Mouse (Mus musculus) MEL (cell line): ENCODE results near the gene Rab44. TPM values are rescaled to one million over a fixed set of nuclear protein-coding genes. Genes with fewer than 3 reads are reported as not detected.

ENCODE experiments used
- DNase-seq: peaks from one replicate; pipeline ENCODE4 v3.0.0; 2011; ENCODE audit warnings: low read depth, low spot score
- H3K27ac ChIP-seq: 2 replicates; pipeline ENCODE4 v1.5.1; 2012; ENCODE audit warnings: low read depth, mild to moderate bottlenecking, control low read depth, low read length, moderate library complexity; ENCODE audit not compliant: control insufficient read depth
- H3K27me3 ChIP-seq, 2 experiments: fragments of 150-350 bp in 1 of 2; sonication (generic) in 1 of 2; 2 replicates each; pipeline ENCODE4 v1.6.1; 2012; ENCODE audit warnings: low read length in 2 of 2, mild to moderate bottlenecking in 2 of 2, improper control_type of control experiment in 1 of 2, moderate library complexity in 1 of 2; ENCODE audit not compliant: insufficient read depth in 2 of 2, control insufficient read depth in 1 of 2
- H3K36me3 ChIP-seq, 2 experiments: 2 replicates each; pipeline ENCODE4 v1.6.1; 2012 to 2014; ENCODE audit warnings: low read length in 2 of 2, improper control_type of control experiment in 1 of 2, inconsistent platforms in 1 of 2, mild to moderate bottlenecking in 1 of 2; ENCODE audit not compliant: insufficient read depth in 2 of 2, control insufficient read depth in 1 of 2
- H3K4me1 ChIP-seq, 2 experiments: fragments of 150-350 bp in 1 of 2; sonication (generic) in 1 of 2; 2 replicates each; pipeline ENCODE4 v1.6.1; 2012; ENCODE audit warnings: low read length in 2 of 2, improper control_type of control experiment in 1 of 2, mild to moderate bottlenecking in 1 of 2; ENCODE audit not compliant: insufficient read depth in 2 of 2, control insufficient read depth in 1 of 2
- H3K4me3 ChIP-seq, 2 experiments: fragments of 150-350 bp in 1 of 2; sonication (generic) in 1 of 2; 2 replicates each; pipeline ENCODE4 v1.5.1; 2012; ENCODE audit warnings: low read depth in 2 of 2, low read length in 2 of 2, mild to moderate bottlenecking in 2 of 2, moderate library complexity in 2 of 2, control low read depth in 1 of 2, improper control_type of control experiment in 1 of 2; ENCODE audit not compliant: control insufficient read depth in 1 of 2, insufficient read depth in 1 of 2
- H3K79me2 ChIP-seq: 2 replicates; pipeline ENCODE4 v1.6.1; 2012; ENCODE audit warnings: mild to moderate bottlenecking, low read length, moderate library complexity; ENCODE audit not compliant: control insufficient read depth, poor library complexity, insufficient read depth
- H3K9ac ChIP-seq: 2 replicates; pipeline ENCODE4 v1.6.1; 2012; ENCODE audit warnings: low read depth, mild to moderate bottlenecking, control low read depth, low read length, moderate library complexity; ENCODE audit not compliant: control insufficient read depth, poor library complexity, severe bottlenecking
- H3K9me3 ChIP-seq: fragments of 150-350 bp; sonication (generic); replicated peaks from 2 replicates; pipeline ENCODE4 v1.6.1; 2012; ENCODE audit warnings: mild to moderate bottlenecking, low read length, improper control_type of control experiment, moderate library complexity; ENCODE audit not compliant: insufficient read depth
- BHLHE40 ChIP-seq: IDR thresholded peaks from 2 replicates; pipeline ENCODE4 v1.6.1; 2012; ENCODE audit warnings: low read depth, mild to moderate bottlenecking, inconsistent platforms, low read length, improper control_type of control experiment, borderline replicate concordance
- CTCF ChIP-seq, 3 experiments: IDR thresholded peaks in 2 of 3; conservative IDR thresholded peaks in 1 of 3; 2 replicates each; pipeline ENCODE4 v1.5.1; 2011 to 2012; ENCODE audit warnings: low read length in 3 of 3, low read depth in 2 of 3, mild to moderate bottlenecking in 2 of 3, improper control_type of control experiment in 1 of 3, inconsistent platforms in 1 of 3, mixed read lengths in 1 of 3, moderate library complexity in 1 of 3; ENCODE audit not compliant: control insufficient read depth in 1 of 3, insufficient read depth in 1 of 3, poor library complexity in 1 of 3, severe bottlenecking in 1 of 3
- E2F4 ChIP-seq: IDR thresholded peaks from 2 replicates; pipeline ENCODE4 v1.6.1; 2011; ENCODE audit warnings: low read depth, low read length, improper control_type of control experiment, borderline replicate concordance
- ETS1 ChIP-seq: IDR thresholded peaks from 2 replicates; pipeline ENCODE4 v1.6.1; 2012; ENCODE audit warnings: low read depth, mild to moderate bottlenecking, inconsistent platforms, low read length, improper control_type of control experiment, moderate library complexity
- GATA1 ChIP-seq: IDR thresholded peaks from 2 replicates; pipeline ENCODE4 v1.6.1; 2011; ENCODE audit warnings: low read depth, low read length, improper control_type of control experiment
- HCFC1 ChIP-seq: IDR thresholded peaks from 2 replicates; pipeline ENCODE4 v1.6.1; 2012; ENCODE audit warnings: low read depth, mild to moderate bottlenecking, inconsistent platforms, low read length, improper control_type of control experiment, moderate library complexity
- JUND ChIP-seq: IDR thresholded peaks from 2 replicates; pipeline ENCODE4 v1.6.1; 2011; ENCODE audit warnings: low read depth, mild to moderate bottlenecking, improper control_type of control experiment, low read length
- MYC ChIP-seq: IDR thresholded peaks from 2 replicates; pipeline ENCODE4 v1.6.1; 2011; ENCODE audit warnings: low read depth, mild to moderate bottlenecking, low read length, improper control_type of control experiment, moderate library complexity
- NELFE ChIP-seq: IDR thresholded peaks from 2 replicates; pipeline ENCODE4 v1.6.1; 2011; ENCODE audit warnings: low read depth, low read length, improper control_type of control experiment
- POLR2A ChIP-seq, 2 experiments: IDR thresholded peaks; 2 replicates each; pipeline ENCODE4 v1.6.1; 2011 to 2012; ENCODE audit warnings: low read length in 2 of 2, mild to moderate bottlenecking in 2 of 2, control low read depth in 1 of 2, improper control_type of control experiment in 1 of 2, low read depth in 1 of 2, moderate library complexity in 1 of 2; ENCODE audit not compliant: control insufficient read depth in 1 of 2, insufficient read depth in 1 of 2, poor library complexity in 1 of 2
- POLR2AphosphoS5 ChIP-seq: IDR thresholded peaks from 2 replicates; pipeline ENCODE4 v1.6.1; 2012; ENCODE audit warnings: low read depth, borderline replicate concordance, mild to moderate bottlenecking, inconsistent platforms, low read length, moderate library complexity, mixed read lengths
- RCOR1 ChIP-seq: IDR thresholded peaks from 2 replicates; pipeline ENCODE4 v1.6.1; 2012; ENCODE audit warnings: low read depth, mild to moderate bottlenecking, inconsistent platforms, low read length, improper control_type of control experiment
- TBP ChIP-seq: IDR thresholded peaks from 2 replicates; pipeline ENCODE4 v1.8.0; 2011; ENCODE audit warnings: low read depth, low read length, improper control_type of control experiment
- TCF12 ChIP-seq: IDR thresholded peaks from 2 replicates; pipeline ENCODE4 v1.6.1; 2014; ENCODE audit warnings: low read depth, mild to moderate bottlenecking, inconsistent platforms, low read length, improper control_type of control experiment, moderate library complexity
- USF1 ChIP-seq: IDR thresholded peaks from 2 replicates; pipeline ENCODE4 v1.6.1; 2014; ENCODE audit warnings: low read depth, mild to moderate bottlenecking, inconsistent platforms, low read length, improper control_type of control experiment, moderate library complexity
- polyA plus RNA-seq, 2 experiments: library from polyadenylated mRNA; stranded (reverse) in 1 of 2; unstranded in 1 of 2; fragments of >175 nt in 1 of 2; fragments of >200 nt in 1 of 2; gene quantifications; 2 replicates each; pipeline versions ENCODE4 v1.2.1 to v1.2.4; 2012; ENCODE audit warnings: low replicate concordance in 2 of 2, low read depth in 1 of 2; ENCODE audit not compliant: insufficient read length in 2 of 2, insufficient read depth in 1 of 2, missing spikeins in 1 of 2
- total RNA-seq: library from RNA; depleted of rRNA; stranded (reverse); fragments of 300-350 nt; gene quantifications from 2 replicates; pipeline ENCODE4 v1.2.3, GENCODE M21; 2012

The Rab44 gene
- total and polyA plus RNA-seq, 3 experiments, result 7.0 to 9.5 TPM; not detected in 1

DNA sequence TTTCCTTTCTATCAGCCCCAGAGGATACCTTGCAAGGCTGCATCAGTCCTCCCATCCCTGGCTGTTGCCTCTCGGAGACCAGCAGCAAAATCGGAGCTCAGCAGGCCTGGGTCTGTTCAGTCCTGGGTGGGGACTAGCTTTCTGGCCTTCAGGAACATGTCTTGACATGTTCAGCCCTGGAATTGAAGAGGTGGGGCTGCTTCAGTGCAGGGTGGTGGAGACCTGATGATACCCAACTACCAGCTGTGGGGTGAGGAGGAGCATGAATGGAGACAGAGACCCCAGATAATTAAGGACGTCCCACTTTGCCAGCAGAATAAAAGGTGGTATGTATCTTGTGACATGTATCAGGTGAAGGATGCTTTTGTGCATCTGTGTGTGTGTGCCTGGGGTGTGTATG lies 23.2 kb upstream of the Rab44 start, which contains the start of gene Cdkn1a:
Gene Cdkn1a (plus strand): TSS at position 201 of the 400 bp plus-strand sequence.
- Histone ChIP-seq H3K9ac (no peak within 1 kb of the TSS), H3K4me3 (no peak within 1 kb of the TSS)
- no peak for DNase-seq
- TF ChIP-seq USF1 (no peak), MYC (no peak), RCOR1 (no peak), CTCF (IDR thresholded peaks at IDR 0.05 in 2 of 3, conservative IDR thresholded peaks at IDR 0.05 in 1 of 3; ENCODE audit: control insufficient read depth in 1 of 3, insufficient read depth in 1 of 3, low read depth in 2 of 3, low read length in 3 of 3, poor library complexity in 1 of 3, severe bottlenecking in 1 of 3) (no peak), HCFC1 (no peak), POLR2A (IDR thresholded peaks at IDR 0.05; ENCODE audit: control insufficient read depth in 1 of 2, insufficient read depth in 1 of 2, low read depth in 1 of 2, low read length in 2 of 2, poor library complexity in 1 of 2) (no peak), BHLHE40 (no peak), NELFE (no peak), TCF12 (no peak), ETS1 (no peak), E2F4 (no peak), JUND (no peak), POLR2AphosphoS5 (no peak), TBP (no peak)
- TF ChIP-seq, all 39 proteins: peak for 0
- Histone ChIP-seq H3K27me3 (no peaks in the 10 kb centered on the region), H3K79me2 (peaks cover 8% of the 10 kb centered on the region; the same call in 1 of the 2 replicates), H3K36me3 (peaks cover 0 to under 1% of the 10 kb centered on the region in 2 experiments; a peak in 2 of 4 replicates), H3K4me1 (no peaks in the 10 kb centered on the region; a peak in 1 of 4 replicates), H3K27ac (no peak within 1 kb of the TSS), H3K9me3 (no peaks in the 10 kb centered on the region)

DNA sequence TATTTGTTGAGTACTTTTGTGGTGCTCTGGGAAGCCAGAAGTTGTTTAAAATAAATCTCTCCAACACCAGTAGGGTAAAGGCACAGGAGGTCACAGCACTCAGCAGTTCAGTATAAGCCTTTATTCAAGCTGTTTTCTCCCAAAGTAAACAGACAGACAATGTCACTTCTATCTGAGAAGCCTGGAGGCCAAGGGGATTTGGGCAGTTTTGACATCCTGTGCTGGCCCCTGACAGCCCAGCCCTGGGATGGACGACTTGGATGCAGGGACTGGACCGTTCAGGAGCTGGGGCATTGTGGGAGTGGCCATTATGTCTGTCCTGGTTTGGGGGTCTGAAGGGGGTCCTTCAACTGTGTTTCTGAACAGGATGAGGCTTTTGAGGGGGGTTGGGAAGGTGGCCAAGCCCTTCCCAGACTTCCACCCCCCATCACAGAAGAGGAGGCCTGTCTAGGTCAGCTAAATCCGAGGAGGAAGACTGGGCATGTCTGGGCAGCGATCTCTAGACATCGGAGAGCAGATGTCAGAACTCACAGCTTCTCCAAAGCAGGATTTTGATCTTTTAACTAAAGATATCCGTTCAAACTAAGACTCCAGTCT lies 22.5 kb upstream of the Rab44 start:
- TF ChIP-seq GATA1, result no peak
- no peak for TF ChIP-seq POLR2AphosphoS5
- TF ChIP-seq, all 39 proteins: peak for 0
- H3K4me1 ChIP-seq, result peaks cover 0 to 6% of the 10 kb centered on the region in 2 experiments; a peak in 3 of 4 replicates
- no peaks in the 10 kb centered on the region for H3K27me3 ChIP-seq
- no peak for DNase-seq
- H3K9ac ChIP-seq, result no peak overlapping the region
- H3K36me3 ChIP-seq, result peaks cover 0 to 6% of the 10 kb centered on the region in 2 experiments; a peak in 2 of 4 replicates
- H3K27ac ChIP-seq, result no peak overlapping the region
- peaks cover 11% of the 10 kb centered on the region for H3K79me2 ChIP-seq
- H3K9me3 ChIP-seq, result no peaks in the 10 kb centered on the region
- H3K4me3 ChIP-seq, result no peak overlapping the region
